In the genomic region with DNA sequence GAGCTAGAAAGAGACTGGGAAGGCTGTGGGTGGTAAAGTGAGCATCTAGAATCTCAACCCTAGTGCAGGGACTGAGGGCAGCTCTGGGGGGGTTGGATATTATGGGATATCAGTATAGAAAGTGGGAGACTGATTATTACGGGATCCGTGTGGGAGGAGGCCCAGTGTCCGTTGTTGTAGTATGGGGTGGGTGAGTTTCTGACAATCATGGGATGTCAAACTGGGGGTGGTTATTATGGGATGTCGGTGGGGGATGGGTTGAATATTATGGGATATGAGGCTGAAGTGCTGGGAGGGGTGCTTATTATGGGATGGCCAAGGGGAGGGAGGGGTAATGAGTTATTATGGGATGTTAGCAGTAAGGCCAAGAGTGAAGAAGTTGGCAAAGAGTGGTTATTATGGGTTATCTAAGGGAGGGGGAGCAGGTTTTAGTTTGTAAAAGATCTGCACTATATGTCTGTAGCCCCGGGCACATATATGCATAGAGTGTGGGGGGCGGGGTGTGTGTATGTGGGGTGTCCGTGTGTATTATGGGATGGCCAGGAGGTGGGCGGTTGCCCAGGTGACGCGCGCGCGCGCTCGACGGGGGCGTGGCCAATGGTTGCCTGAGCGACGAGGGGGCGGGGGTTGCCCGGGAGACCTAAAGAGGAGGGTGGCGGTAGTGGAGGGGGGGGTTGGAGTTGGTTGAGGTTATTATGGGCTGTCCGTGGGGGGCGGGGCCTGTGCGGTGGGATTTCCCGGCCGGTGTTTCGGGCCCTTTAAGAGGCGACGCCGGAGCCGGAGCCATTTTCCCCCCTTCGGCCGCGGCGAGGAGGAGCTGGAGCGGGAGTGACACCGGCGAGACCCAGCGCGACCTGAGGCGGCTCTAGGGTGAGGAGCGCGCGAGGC, we compare ENCODE assay signal across 8 mouse cellular contexts. TPM values are rescaled to one million over a fixed set of nuclear protein-coding genes. Genes with fewer than 3 reads are reported as not detected.
DNase-seq lines count a peak whose midpoint lies in the region; ATAC-seq and TF ChIP-seq lines count a peak whose summit lies in the region.

A gene (plus strand): TSS at position 591 of the 888 bp plus-strand sequence.

- intact Hi-C loops in left cerebral cortex, adult 2 months (cut with DNase I): loop anchor here (5.0 kb wide), 1 partner anchor 72 kb away; a partner anchor contains a TSS

- TF ChIP-seq CTCF in hindbrain, postnatal 0 days (IDR thresholded peaks at IDR 0.05; ENCODE audit: low read depth): no peak
- no peak for TF ChIP-seq CTCF in left cerebral cortex, adult 2 months (IDR thresholded peaks at IDR 0.05)

- DNase-seq in gastrocnemius, adult 8-10 months (ENCODE audit: low spot score in 2 of 2): peak; percentile 89 to 95
- peak; percentile 97 for DNase-seq in hindbrain, postnatal 0 days (ENCODE audit: low spot score)
- DNase-seq in left cerebral cortex, adult 2 months (ENCODE audit: extremely low spot score in 1 of 2, low spot score in 2 of 2): peak; percentile 91 to 94
- DNase-seq in right cerebral cortex, adult 18-20 months: peak; percentile 94
- peak; percentile 81 for DNase-seq in urinary bladder, adult 2 months (ENCODE audit: low spot score)

- no peaks in the 10 kb centered on the region for H3K9me3 ChIP-seq in hindbrain, postnatal 0 days (ENCODE audit: low read length)

- peak within 1 kb of the TSS; percentile 92 for H3K4me2 ChIP-seq in hindbrain, postnatal 0 days (ENCODE audit: low read depth, low read length)

- peaks cover 40% of the 10 kb centered on the region for H3K79me2 ChIP-seq in macrophage (ENCODE audit: inconsistent target)

- peaks cover 28% of the 10 kb centered on the region for H3K4me1 ChIP-seq in hindbrain, postnatal 0 days (ENCODE audit: insufficient read depth, low read length)

- peaks cover 4% of the 10 kb centered on the region; the same call in 1 of the 2 replicates for H3K36me3 ChIP-seq in hindbrain, postnatal 0 days (ENCODE audit: insufficient read depth, low read length)
- peaks cover 7% of the 10 kb centered on the region for H3K36me3 ChIP-seq in macrophage (ENCODE audit: inconsistent target)

- peak; percentile 50 for ATAC-seq in activated CD4-positive, CD25-positive, alpha-beta regulatory T cell, adult 4 months
- ATAC-seq in common myeloid progenitor, adult 5-6 weeks (replicated peaks; ENCODE audit: low read depth, poor library complexity, severe bottlenecking): peak; percentile 53
- ATAC-seq in hindbrain, postnatal 0 days: peak; percentile 85

- peak within 1 kb of the TSS; percentile 91 for H3K4me3 ChIP-seq in hindbrain, postnatal 0 days (ENCODE audit: low read length)
- H3K4me3 ChIP-seq in left cerebral cortex, adult 2 months: peak within 1 kb of the TSS; percentile 96
- peak within 1 kb of the TSS; percentile 69 for H3K4me3 ChIP-seq in macrophage (ENCODE audit: inconsistent target)

- under 1% methylated on average over 42 of the region's 45 CpGs for WGBS in hindbrain, postnatal 0 days
- WGBS in macrophage (ENCODE audit: missing documents): 2% methylated on average over 40 of the region's 45 CpGs

- H3K9ac ChIP-seq in hindbrain, postnatal 0 days (replicated peaks; ENCODE audit: low read length): peak within 1 kb of the TSS; percentile 74

- peak within 1 kb of the TSS; percentile 88 for H3K27ac ChIP-seq in hindbrain, postnatal 0 days
- H3K27ac ChIP-seq in left cerebral cortex, adult 2 months: peak within 1 kb of the TSS; percentile 99
- H3K27ac ChIP-seq in macrophage: peak within 1 kb of the TSS; percentile 54

- no peaks in the 10 kb centered on the region for H3K27me3 ChIP-seq in hindbrain, postnatal 0 days (ENCODE audit: insufficient read depth, low read length)

RNA-seq across cellular contexts. Expression of the gene that starts here (rescaled TPM):
- polyA plus RNA-seq in activated CD4-positive, CD25-positive, alpha-beta regulatory T cell, adult 4 months (2017; shearing (Covaris generic)): 10 to 100 TPM; 49.4 to 66.6 TPM
- total RNA-seq in common myeloid progenitor, adult 5-6 weeks (2017): 444 and 506 TPM in 2 replicates
- 10 to 100 TPM; 72.6 to 77.3 (median 74.3) TPM for total RNA-seq in gastrocnemius, adult 8-10 months (2022)
- 101 and 106 TPM in 2 replicates for total RNA-seq in hindbrain, postnatal 0 days (2014; rRNA removed)
- 90.2 and 94.7 TPM in 2 replicates for polyA plus RNA-seq in hindbrain, postnatal 0 days (2015; fragmentation: Nextera tagmentation; extraction: Ambion mirVana)
- total RNA-seq in left cerebral cortex, adult 2 months (2021): 100 to 1,000 TPM; 166 to 171 TPM
- total RNA-seq in macrophage (2018; cell fraction: chromatin; rRNA removed): 1,000 to 10,000 TPM in 4 of 26 experiments, 100 to 1,000 TPM in 22; 298 to 1,530 (median 519) TPM
- 100 to 1,000 TPM in 23 of 26 experiments, 10 to 100 TPM in 3; 83.5 to 221 (median 140) TPM for total RNA-seq in macrophage (2018; cell fraction: cytosol; rRNA removed)
- total RNA-seq in macrophage (2018; cell fraction: nucleus; rRNA removed): 100 to 1,000 TPM; 182 to 730 (median 272) TPM
- 102 to 280 TPM (median 126 TPM) in 3 replicates for polyA plus RNA-seq in macrophage (2018)
- polyA plus RNA-seq in urinary bladder, adult 2 months (2012; rRNA removed): 43.1 and 78.9 TPM in 2 replicates

Comparison
In these comparisons a context has a peak if more than half of its experiments do, and no peak if none do; other contexts are left out.
1. Peak in every context shown above with its lines: DNase-seq, ATAC-seq, H3K4me3 ChIP-seq and H3K27ac ChIP-seq.